Mouse (Mus musculus): ENCODE measurements around the gene Safb2.
"Not testable (repeated sequence)": the region's sequence is repeated elsewhere in the genome, so short reads cannot be mapped to it uniquely, and the experiment has no call there.

The Safb2 gene

DNA sequence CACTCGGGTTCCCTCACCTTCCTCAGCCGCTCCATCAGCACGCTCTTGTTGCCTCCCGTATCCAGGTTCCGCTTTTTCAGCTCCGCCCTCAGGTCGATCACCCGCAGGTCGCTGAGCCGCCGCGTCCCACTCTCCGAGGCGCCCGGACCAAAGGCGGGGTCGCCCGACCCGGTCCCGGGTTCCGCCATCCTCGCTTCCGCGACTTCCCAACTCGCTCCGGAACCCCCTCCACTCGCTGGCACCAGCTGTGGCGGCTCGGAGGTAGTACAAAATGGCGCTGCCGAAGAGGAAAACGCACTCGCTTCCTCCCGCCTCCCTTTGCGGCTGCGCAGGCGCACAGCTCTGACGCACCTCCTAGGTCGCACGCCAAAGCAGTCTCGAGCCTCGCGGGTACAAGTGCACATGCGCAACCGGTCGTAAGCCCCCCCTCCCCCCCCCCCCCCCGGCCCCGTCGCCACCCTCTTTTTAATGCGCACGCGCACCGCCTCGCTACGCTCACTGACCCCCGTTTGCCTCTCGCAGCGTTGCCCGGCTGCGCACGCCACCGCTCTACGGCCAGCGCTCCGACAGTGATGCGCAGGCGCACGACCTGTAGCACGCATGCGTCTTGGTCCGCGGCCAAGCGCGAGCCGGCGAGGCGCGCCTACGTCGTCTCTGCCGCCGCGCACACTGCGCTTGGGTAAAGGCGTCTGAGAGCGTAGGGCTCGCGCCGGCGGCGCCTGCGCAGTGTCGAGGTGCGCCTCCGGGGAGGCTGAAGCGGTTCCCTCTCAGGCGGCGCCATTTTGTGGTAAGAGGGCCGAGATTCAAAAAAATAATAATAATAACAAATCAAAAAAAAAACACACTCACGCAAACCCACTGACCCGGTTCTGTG is at the start of gene Safb2, which contains the start of gene Safb:
Gene Safb2 (minus strand): TSS at position 329 of the 874 bp plus-strand sequence.
Gene Safb (plus strand): TSS at position 569 of the 874 bp plus-strand sequence.
- DNase-seq, result peak; percentile 98 to 99

GRCm38 (mm10) chr17:56634023-56634422 is 49.6 kb upstream of the Safb2 start:
- peak; percentile 73 to 81 for DNase-seq

DNA sequence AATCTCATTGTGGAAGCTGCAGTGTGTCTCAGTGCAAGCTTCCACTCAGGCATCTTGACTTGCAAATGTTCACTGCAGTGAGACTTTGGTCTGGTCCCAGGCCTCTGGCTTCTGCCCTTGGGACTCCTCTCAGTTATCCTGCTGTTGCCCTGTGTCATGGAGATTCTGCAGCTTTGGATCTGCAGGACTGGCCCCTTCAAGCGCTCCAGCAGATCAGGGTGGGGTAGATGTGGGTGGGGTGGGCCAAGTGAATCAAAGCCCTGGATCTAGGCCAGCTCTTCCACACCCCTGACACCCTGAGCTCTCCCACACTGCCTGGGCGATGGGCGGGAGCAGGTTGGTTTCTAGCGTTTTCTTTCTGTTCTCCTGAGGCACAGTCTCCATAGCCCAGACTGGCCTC is 47.4 kb upstream of the Safb2 start:
- no peak for DNase-seq

DNA sequence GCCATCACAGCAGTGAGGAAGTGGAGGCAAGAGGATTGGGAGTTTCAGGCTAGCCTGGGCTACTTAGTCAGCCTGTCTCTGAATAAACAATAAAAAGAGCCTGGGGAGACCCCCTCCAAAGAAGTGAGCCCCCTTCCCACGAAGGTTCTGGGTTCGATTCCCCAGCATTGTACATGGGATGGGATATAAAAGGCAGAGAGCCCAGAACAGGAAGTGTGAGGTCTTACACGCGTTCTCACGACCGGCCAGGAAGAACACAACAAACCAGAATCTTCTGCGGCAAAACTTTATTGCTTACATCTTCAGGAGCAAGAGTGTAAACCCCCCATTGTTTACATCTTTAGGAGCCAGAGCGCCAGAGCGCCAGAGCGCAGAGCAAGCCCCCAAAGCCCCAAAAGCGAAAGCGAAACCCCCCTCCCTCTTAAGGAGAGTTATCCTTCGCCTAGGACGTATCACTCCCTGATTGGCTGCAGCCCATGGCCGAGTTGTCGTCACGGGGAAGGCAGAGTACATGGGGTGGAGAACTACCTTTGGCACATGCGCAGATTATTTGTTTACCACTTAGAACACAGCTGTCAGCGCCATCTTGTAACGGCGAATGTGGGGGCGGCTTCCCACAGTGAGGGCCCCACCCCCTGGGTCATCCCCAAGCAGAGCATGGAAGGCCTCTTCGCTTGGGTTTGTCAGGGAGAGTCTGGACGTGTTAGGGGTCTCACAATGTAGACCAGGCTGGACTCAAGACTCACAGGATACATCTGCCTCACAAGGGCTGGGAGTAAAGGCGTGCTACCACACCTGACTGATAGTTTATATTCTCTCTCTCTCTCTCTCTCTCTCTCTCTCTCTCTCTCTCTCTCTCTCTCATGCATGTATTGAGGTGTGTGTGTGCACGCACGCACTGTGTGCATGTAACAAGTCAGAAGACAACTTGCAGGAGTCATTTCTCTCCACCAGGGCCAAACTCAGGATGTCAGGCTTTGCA is 45.7 kb upstream of the Safb2 start:
- not testable (repeated sequence) for DNase-seq

GRCm38 (mm10) chr17:56627530-56628277 is 43.3 kb upstream of the Safb2 start, which contains the start of gene Catsperd:
Gene Catsperd, plus strand, starts transcription at chr17:56628143.
- peak; percentile 26 to 32 for DNase-seq

DNA sequence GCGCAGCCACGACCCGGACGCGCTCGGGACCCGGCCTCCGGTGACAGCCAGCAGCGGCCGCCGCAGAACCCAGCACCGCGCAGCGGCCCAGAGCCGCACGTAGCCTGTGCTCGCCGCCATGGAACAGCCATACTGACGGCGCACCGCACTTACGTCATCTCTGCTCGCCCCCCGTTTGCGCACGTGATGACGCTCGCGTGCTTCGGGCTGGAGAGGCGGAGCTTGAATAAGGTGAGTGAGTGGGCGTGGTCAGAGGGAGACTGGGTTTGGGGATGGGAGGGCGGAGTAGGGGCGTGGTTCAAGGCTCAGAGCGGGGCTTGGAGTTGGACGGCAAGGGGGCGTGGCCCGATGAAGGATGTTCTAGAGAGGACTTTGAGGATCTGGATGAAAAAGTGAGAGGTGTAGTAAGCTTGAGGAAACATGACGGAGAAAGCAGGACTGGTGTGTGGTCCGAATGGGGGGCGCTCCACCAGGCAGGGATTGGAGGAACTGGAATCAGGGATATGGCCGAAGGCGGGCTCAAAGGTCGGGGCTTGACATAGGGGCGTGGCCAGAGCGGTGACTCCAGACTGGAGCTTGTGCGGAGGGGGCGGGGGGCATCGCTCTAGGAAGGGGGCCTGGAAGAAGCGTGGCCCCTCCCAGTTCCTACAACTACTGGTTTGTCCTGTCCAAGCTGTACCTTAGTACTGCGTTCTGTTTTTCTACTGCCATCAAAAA is 42.5 kb upstream of the Safb2 start, which contains the start of gene Lonp1:
Gene Lonp1 (minus strand): TSS at position 134 of the 717 bp plus-strand sequence.
- peak; percentile 98 for DNase-seq

DNA sequence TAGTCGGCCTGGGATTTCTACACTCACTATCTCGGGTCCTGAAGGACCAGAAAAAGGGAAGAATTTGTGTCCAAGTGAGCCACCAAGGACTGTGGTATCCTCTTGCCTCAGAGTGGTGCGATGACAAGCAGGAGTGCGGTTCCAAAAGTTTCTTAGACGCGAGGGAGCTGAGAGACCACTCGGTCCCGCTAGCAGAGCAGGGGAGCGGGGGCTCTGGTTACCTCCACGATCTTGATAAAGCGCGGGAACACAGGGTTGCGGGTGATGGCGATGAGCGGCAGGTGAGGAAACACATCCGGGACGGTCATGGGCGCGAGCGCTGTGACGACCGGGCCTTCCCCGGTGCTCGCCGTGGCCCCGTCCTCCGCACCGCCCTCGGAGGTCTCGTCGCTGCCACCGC is 41.9 kb upstream of the Safb2 start:
- no peak for DNase-seq

DNA sequence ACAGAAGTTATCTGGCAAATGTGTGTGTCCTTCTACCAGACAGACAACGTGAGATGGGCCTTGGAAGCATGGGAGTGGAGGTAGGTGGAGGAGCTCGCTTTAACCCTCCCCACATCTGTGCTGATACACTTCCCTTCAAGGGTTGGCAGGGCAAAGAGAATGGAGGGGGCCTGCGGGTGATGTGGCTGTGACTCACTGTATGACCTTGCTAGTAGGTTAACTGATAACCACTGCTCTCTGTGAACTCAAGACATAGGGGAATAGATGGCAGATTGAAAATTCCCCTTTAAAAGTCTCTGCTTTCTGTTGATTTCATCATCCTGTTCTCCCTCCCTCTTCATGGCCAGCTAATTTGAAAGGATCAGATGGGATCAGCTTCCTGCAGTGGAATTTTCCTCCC is 41.1 kb upstream of the Safb2 start:
- DNase-seq, result peak in 1 of 2 experiments; percentile 16

DNA sequence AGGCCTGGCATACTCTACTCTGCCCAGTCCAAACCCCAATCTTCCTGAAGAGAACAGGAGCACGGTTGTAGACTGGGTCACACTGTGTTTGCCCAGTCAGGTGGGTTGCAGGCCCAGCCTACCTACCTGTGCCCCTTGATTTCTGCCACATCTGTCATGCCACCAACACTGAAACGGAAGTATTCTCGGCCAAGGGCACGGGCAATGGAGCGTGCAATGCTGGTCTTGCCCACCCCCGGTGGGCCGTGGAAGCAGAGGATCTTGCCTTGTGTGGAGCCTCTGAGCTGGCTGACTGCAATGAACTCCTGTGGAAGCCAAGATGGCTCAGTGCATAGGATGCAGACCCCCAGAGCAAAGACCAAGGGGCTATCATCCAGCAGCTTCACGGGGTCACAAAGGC is 33.2 kb upstream of the Safb2 start:
- no peak for DNase-seq

GRCm38 (mm10) chr17:56616725-56617124 is 32.3 kb upstream of the Safb2 start:
- no peak for DNase-seq

GRCm38 (mm10) chr17:56615792-56616191 is 31.4 kb upstream of the Safb2 start:
- DNase-seq, result no peak

DNA sequence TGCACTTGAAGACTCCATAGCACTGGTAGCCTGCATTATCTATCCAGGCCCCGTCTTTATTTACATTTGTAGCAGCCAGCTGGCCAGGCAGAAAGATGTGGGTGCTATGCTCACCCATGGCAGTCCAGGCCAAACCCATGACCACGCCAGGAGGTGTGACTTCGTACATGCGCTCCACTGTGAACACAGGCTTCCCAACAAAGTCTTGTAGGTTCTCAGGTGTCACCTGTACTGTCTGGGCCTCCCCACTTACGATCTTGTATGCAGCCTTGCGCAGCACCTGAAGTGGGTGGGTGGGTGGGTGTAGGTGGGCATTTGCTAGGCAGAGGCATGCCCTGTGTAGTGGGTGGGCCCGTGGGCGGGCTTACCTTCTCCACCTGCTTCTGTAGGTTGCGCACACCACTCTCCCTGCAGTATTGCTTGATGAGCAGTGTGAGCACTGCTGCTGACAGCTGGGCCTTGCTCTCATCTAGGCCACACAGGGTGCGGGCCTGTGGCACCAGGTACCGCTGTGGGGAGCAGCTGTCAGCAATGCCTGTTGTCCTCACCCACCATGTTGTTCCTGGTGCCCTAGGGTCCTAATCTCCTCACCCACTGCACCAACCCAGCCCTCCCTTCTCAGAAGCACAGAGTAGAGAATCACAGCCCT is 30.9 kb upstream of the Safb2 start:
- DNase-seq, result no peak

- DNase-seq, result peak; percentile 12 to 19
These were observed 30.2 kb upstream of the Safb2 start for GRCm38 (mm10) chr17:56614391-56615135.

DNA sequence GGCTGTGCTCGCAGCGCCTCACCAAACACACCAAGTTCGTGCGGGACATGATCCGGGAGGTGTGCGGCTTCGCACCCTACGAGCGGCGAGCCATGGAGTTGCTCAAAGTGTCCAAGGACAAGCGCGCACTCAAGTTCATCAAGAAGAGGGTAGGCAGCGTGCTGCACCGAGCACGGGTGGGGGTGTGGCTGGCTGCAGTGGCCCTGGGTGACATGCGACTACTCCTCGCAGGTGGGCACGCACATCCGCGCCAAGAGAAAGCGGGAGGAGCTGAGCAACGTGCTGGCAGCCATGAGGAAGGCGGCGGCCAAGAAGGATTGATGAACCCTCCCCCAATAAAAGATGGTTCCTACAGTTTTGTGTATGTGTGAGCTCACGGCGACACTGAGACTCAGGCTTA is 29.5 kb upstream of the Safb2 start:
- peak; percentile 43 to 50 for DNase-seq

GRCm38 (mm10) chr17:56613236-56613844 is 29.0 kb upstream of the Safb2 start, which contains the start of gene Rpl36:
Gene Rpl36, plus strand, starts transcription at chr17:56613416.
- peak; percentile 95 for DNase-seq

GRCm38 (mm10) chr17:56612565-56612939 is 28.2 kb upstream of the Safb2 start:
- not testable (repeated sequence) for DNase-seq

GRCm38 (mm10) chr17:56611861-56612564 is 27.6 kb upstream of the Safb2 start:
- peak; percentile 27 to 31 for DNase-seq

- no peak for DNase-seq
These were observed 26.9 kb upstream of the Safb2 start for GRCm38 (mm10) chr17:56611323-56611722.
